Mouse (Mus musculus) lung, postnatal 4 days (tissue): ENCODE data around the gene Stpg3.
A peak's percentile ranks its signal among the peaks of the same experiment; 100 is the strongest.

ENCODE experiments used
- DNase-seq, 2 experiments: peaks; one replicate each; pipeline ENCODE4 v3.0.0; 2021

The Stpg3 gene

GRCm38 (mm10) chr2:25234551-25235220 is 20.2 kb upstream of the Stpg3 start:
- DNase-seq, result no peak

- no peak for DNase-seq
Observed at GRCm38 (mm10) chr2:25234050-25234449, 19.6 kb upstream of the Stpg3 start, which contains the start of gene Slc34a3. TSS of gene Slc34a3 (minus strand) at chr2:25234364.

- DNase-seq, result no peak
Observed at GRCm38 (mm10) chr2:25233421-25233820, 19.0 kb upstream of the Stpg3 start.

GRCm38 (mm10) chr2:25231038-25231437 is 16.6 kb upstream of the Stpg3 start:
- no peak for DNase-seq

GRCm38 (mm10) chr2:25230581-25230980 is 16.1 kb upstream of the Stpg3 start:
- no peak for DNase-seq

- DNase-seq, result no peak
Observed at GRCm38 (mm10) chr2:25229582-25229981, 15.1 kb upstream of the Stpg3 start.

- DNase-seq, result no peak
Observed at GRCm38 (mm10) chr2:25228995-25229530, 14.6 kb upstream of the Stpg3 start.

- peak; percentile 93 to 96 for DNase-seq
Observed at GRCm38 (mm10) chr2:25228431-25228889, 14.0 kb upstream of the Stpg3 start.

- DNase-seq, result no peak
Observed at GRCm38 (mm10) chr2:25227406-25227805, 13.0 kb upstream of the Stpg3 start.

- no peak for DNase-seq
Observed at GRCm38 (mm10) chr2:25226864-25227263, 12.4 kb upstream of the Stpg3 start.

GRCm38 (mm10) chr2:25225811-25226379 is 11.5 kb upstream of the Stpg3 start:
- DNase-seq, result no peak

- peak; percentile 98 to 100 for DNase-seq
Observed at GRCm38 (mm10) chr2:25224766-25225752, 10.6 kb upstream of the Stpg3 start.

GRCm38 (mm10) chr2:25224492-25224765 is 10.0 kb upstream of the Stpg3 start, which contains the start of gene Tubb4b:
TSS of gene Tubb4b (minus strand) at chr2:25224702.
- DNase-seq, result no peak

GRCm38 (mm10) chr2:25223681-25224491 is 9.4 kb upstream of the Stpg3 start:
- peak; percentile 86 to 91 for DNase-seq

GRCm38 (mm10) chr2:25221331-25221772 is 6.9 kb upstream of the Stpg3 start:
- peak in 1 of 2 experiments; percentile 3 for DNase-seq

- no peak for DNase-seq
Observed at GRCm38 (mm10) chr2:25218445-25218844, 4.0 kb upstream of the Stpg3 start, which contains the start of gene Fam166a. TSS of gene Fam166a (plus strand) at chr2:25218745.

- no peak for DNase-seq
Observed at GRCm38 (mm10) chr2:25217666-25218065, 3.2 kb upstream of the Stpg3 start.

- DNase-seq, result no peak
Observed at GRCm38 (mm10) chr2:25213266-25213865, 1.1 kb downstream of the Stpg3 start.

GRCm38 (mm10) chr2:25211121-25211670 is 3.2 kb downstream of the Stpg3 start, which contains the start of gene Nelfb:
TSS of gene Nelfb (minus strand) at chr2:25211489.
- DNase-seq, result peak; percentile 95 to 96

- DNase-seq, result no peak
Observed at GRCm38 (mm10) chr2:25210686-25211085, 3.8 kb downstream of the Stpg3 start.

GRCm38 (mm10) chr2:25207593-25207992 is 6.8 kb downstream of the Stpg3 start:
- DNase-seq, result no peak
